Mouse (Mus musculus): ENCODE measurements around the gene Prdm4. TPM values are rescaled to one million over a fixed set of nuclear protein-coding genes. Genes with fewer than 3 reads are reported as not detected.

The Prdm4 gene
- polyA plus RNA-seq, 1 experiment from 2014 or later, result 15.1 TPM

DNA sequence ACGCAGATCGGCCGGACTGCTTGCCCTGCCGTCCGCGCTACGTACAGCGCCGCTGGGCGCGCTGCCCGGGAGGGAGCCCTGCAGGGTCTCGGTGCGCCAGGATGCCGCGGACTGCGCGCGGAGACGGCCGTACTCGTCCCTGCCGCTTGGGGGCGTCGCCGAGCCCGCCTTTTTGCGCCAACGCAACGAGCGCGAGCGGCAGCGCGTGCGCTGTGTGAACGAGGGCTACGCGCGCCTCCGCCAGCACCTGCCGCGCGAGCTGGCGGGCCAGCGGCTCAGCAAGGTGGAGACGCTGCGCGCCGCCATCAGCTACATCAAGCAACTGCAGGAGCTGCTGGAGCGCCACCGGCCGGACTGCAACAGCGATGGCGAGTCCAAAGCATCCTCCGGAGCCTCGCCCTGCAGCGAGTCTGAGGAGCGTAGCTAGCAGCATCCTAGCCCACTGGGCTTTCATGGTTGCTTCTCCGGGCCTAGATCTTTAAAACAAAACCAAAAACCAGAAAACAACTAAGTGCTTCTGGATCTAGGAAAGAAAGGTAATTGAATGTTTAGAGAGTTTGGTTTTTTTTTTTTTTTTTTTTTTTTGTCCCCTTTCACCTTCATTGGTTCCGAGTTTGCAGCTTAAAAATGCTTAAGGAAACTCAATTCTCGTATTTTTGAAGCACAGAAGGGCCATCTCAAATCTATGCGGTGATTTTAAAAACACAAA, 11.7 kb upstream of the Prdm4 start:
- Histone ChIP-seq H3K36me3 (ENCODE audit: inconsistent target) (no peaks in the 10 kb centered on the region), H3K79me2 (ENCODE audit: inconsistent target) (no peaks in the 10 kb centered on the region), H3K4me3 (ENCODE audit: inconsistent target) (no peak overlapping the region), H3K27ac (no peak overlapping the region)
- 2% methylated on average over 47 of the region's 63 CpGs for WGBS (ENCODE audit: missing documents)

- no peak within 1 kb of the TSS; the same call in 1 of the 2 replicates for H3K4me3 ChIP-seq (ENCODE audit: inconsistent target)
- WGBS (ENCODE audit: missing documents), result 5% methylated on average over 23 of the region's 23 CpGs
- H3K27ac ChIP-seq, result no peak within 1 kb of the TSS
- no peaks in the 10 kb centered on the region for H3K79me2 ChIP-seq (ENCODE audit: inconsistent target)
- no peaks in the 10 kb centered on the region for H3K36me3 ChIP-seq (ENCODE audit: inconsistent target)
Observed at GRCm38 (mm10) chr10:85927676-85928445, 10.9 kb upstream of the Prdm4 start, which contains the start of gene Ascl4. Ascl4 (plus strand) TSS chr10:85927681.

- 98% methylated on average over 8 of the region's 8 CpGs for WGBS (ENCODE audit: missing documents)
Observed at GRCm38 (mm10) chr10:85879886-85880486, 37.0 kb downstream of the Prdm4 start.

GRCm38 (mm10) chr10:85875812-85876211, 41.1 kb downstream of the Prdm4 start:
- Histone ChIP-seq H3K36me3 (ENCODE audit: inconsistent target) (peaks cover 53% of the 10 kb centered on the region), H3K27ac (no peak overlapping the region)
- WGBS (ENCODE audit: missing documents), result 97% methylated on average over 5 of the region's 5 CpGs

More at GRCm38 (mm10) chr10:85879886-85880486, 37.0 kb downstream of the Prdm4 start:
- H3K36me3 ChIP-seq (ENCODE audit: inconsistent target), result peaks cover 80% of the 10 kb centered on the region
- no peaks in the 10 kb centered on the region; the same call in 1 of the 2 replicates for H3K79me2 ChIP-seq (ENCODE audit: inconsistent target)
- H3K4me3 ChIP-seq (ENCODE audit: inconsistent target), result no peak overlapping the region
- no peak overlapping the region for H3K27ac ChIP-seq

GRCm38 (mm10) chr10:85873861-85874544, 42.9 kb downstream of the Prdm4 start:
- Histone ChIP-seq H3K4me3 (ENCODE audit: inconsistent target) (no peak overlapping the region), H3K36me3 (ENCODE audit: inconsistent target) (peaks cover 39% of the 10 kb centered on the region), H3K27ac (no peak overlapping the region), H3K79me2 (ENCODE audit: inconsistent target) (peaks cover 20% of the 10 kb centered on the region)
- WGBS (ENCODE audit: missing documents), result 71% methylated on average over 13 of the region's 13 CpGs

More at GRCm38 (mm10) chr10:85875812-85876211, 41.1 kb downstream of the Prdm4 start:
- H3K4me3 ChIP-seq (ENCODE audit: inconsistent target), result no peak overlapping the region
- peaks cover 20% of the 10 kb centered on the region for H3K79me2 ChIP-seq (ENCODE audit: inconsistent target)

DNA sequence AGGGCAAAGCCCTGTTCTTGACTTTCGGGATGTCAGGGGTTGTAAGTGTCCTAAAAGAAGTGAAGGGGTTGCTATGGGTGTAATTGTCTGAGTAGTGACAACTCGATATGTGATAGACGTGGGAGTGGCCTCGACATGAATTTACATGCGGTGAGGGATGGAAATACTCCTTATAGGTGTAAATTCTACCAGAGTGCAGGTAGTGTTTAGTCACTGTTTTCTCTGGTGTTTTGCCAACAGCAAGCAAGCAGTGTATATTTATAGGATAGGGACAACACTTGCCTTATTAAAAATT, 44.5 kb downstream of the Prdm4 start:
- peak overlapping the region; percentile 80 for H3K4me3 ChIP-seq (ENCODE audit: inconsistent target)
- peaks cover 24% of the 10 kb centered on the region; the same call in 1 of the 2 replicates for H3K36me3 ChIP-seq (ENCODE audit: inconsistent target)
- H3K27ac ChIP-seq, result no peak overlapping the region
- 0% methylated on average over 5 of the region's 5 CpGs for WGBS (ENCODE audit: missing documents)
- H3K79me2 ChIP-seq (ENCODE audit: inconsistent target), result peaks cover 20% of the 10 kb centered on the region

- WGBS (ENCODE audit: missing documents), result under 1% methylated on average over 54 of the region's 55 CpGs
- Histone ChIP-seq H3K36me3 (ENCODE audit: inconsistent target) (peaks cover 22% of the 10 kb centered on the region; the same call in 1 of the 2 replicates), H3K4me3 (ENCODE audit: inconsistent target) (peak overlapping the region; percentile 80), H3K27ac (no peak overlapping the region), H3K79me2 (ENCODE audit: inconsistent target) (peaks cover 20% of the 10 kb centered on the region)
Observed at GRCm38 (mm10) chr10:85871698-85872478, 45.1 kb downstream of the Prdm4 start.

DNA sequence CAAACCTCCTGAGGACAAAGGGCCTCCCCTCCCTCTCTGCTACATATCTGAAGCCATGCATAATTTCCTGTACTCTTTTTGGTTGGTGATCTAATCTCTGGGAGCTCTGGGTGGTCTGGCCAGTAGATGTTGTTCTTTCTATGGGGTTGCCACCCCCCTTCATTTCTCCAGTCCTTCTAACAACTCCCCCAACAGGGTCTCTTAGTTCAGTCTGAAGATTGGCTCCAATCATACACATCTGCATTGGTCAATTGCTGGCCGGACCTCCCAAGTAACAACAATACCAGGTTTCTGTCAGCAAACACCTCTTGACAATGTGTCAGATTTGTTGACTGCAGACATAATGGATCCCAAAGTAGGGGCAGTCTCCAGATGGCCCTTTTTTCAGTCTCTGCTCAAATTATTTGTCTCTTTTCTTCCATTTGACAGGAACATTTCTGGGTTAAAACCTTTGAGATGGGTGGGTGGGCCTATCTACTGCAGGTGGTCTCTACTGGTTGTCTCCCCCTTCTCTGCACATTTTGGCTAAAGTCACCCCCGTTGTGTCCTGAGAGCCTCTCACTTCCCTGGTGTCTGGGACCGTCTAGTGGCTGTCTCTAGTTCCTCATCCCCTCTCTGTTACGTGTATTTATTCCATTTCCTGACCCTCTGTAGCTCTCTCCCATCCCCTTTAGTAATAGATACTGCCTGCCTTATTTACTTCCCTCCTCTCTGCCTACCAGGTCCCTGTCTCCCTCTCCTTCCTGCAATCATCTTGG, 70.7 kb downstream of the Prdm4 start:
- WGBS (ENCODE audit: missing documents), result 69% methylated on average over 4 of the region's 4 CpGs
- H3K4me3 ChIP-seq (ENCODE audit: inconsistent target), result no peak overlapping the region
- no peak overlapping the region for H3K27ac ChIP-seq
- no peaks in the 10 kb centered on the region for H3K79me2 ChIP-seq (ENCODE audit: inconsistent target)
- H3K36me3 ChIP-seq (ENCODE audit: inconsistent target), result no peaks in the 10 kb centered on the region

Other genes with a start within 250 kb of the Prdm4 start
- gene Pwp1, start 87.6 kb downstream of the Prdm4 start, polyA plus RNA-seq (2018), result 15.8 to 40.9 TPM (median 22.5 TPM) in 3 replicates
- not detected in 3 replicates for gene Ascl4, start 10.5 kb upstream of the Prdm4 start, polyA plus RNA-seq (2018)
- 60.2 to 84.5 TPM (median 63.0 TPM) in 3 replicates for gene Rtcb, start 40.7 kb upstream of the Prdm4 start, polyA plus RNA-seq (2018)
- 0.07 TPM in 1 of 3 replicates, not detected in the others for gene Bpifc, start 94.8 kb upstream of the Prdm4 start, polyA plus RNA-seq (2018)
- gene Fbxo7, start 104.8 kb upstream of the Prdm4 start, polyA plus RNA-seq (2018), result 13.1 to 21.3 TPM (median 16.4 TPM) in 3 replicates